Mouse (Mus musculus): Measurements from ENCODE around the gene Tppp3.

Tppp3 gene

DNA sequence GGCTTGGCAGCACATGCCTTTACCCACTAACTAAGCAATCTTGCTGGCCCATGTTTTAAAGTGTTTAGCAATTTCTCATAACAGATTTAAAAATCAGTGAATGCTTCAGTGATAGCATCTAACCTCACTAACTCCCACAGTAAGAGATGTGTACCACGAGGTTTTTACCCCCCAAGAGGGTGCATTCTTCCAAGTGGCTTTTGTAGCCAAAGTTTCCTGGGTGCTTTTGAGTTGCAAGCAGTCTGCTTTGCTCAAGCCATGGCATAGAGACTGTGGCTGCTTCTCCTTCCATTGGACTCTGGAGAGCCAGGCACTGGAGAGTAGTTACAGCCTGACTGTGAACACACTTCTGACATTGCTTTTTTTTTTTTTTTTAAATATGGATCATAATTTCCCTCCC lies 18.0 kb upstream of the Tppp3 start:
- in situ Hi-C loops (cut with MboI; ENCODE audit: unreplicated experiment in 2 of 2) = no loop called here

GRCm38 (mm10) chr8:105488082-105488481 lies 16.8 kb upstream of the Tppp3 start:
- in situ Hi-C loops (cut with MboI; ENCODE audit: unreplicated experiment in 2 of 2) = no loop called here

GRCm38 (mm10) chr8:105484392-105484791 lies 13.1 kb upstream of the Tppp3 start:
- in situ Hi-C loops (cut with MboI; ENCODE audit: unreplicated experiment in 2 of 2) = no loop called here

DNA sequence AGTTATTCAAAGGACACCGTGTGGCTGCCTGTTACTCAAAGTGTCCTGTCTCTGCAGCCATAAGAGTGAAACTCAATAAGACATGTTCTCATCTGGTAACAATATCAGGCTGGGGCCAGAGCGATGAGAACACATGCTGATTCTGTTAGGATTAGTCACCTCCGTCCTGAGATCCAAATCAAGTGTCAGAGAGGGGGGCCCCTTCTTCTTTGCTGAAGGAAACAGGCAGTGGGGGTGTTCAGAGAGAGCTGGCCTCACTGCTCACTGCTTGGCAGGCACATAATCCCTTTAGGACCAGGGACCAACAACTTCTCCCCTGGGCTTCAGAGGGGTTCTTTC lies 12.7 kb upstream of the Tppp3 start:
- in situ Hi-C loops (cut with MboI; ENCODE audit: unreplicated experiment in 2 of 2) = no loop called here

DNA sequence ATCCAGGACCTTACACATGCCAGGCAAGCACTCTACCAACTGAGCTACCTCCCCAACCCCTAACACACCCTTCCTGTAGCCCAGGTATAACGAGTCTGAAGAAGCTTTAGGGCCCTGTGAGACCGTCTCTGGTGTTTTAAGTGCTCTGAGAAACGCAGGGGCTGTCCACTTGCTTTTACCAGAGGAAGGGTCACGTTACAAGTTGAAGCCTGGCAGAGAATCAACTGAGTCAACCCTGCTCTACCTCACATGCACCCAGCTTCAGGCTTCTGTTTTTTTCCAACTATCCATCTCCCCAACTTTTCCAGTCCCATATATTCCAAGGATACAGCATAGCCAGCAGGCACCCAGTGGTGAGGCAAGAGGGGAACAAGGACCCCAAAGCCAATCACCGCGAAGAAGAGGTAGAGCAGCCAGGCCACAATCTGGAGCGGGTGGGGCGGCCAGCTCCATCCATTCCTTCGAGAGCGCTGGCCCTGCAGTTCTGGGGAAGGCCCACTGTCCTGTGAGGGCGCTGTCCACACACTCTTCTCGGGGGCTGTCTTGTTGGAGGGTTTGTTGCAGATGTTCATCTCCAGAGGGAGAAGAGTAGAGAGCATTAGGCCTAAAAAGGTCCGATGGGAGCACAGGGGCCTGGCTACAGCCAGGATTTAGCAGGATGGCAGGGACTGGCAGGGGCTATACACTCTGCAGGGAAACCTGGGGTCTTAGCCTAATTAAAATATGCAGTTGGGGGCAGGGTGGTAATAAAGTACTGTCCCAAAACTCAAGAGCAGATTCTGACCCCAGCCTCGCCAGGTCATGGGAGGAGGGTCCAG lies 12.1 kb upstream of the Tppp3 start:
- in situ Hi-C loops (cut with MboI; ENCODE audit: unreplicated experiment in 2 of 2) = no loop called here

DNA sequence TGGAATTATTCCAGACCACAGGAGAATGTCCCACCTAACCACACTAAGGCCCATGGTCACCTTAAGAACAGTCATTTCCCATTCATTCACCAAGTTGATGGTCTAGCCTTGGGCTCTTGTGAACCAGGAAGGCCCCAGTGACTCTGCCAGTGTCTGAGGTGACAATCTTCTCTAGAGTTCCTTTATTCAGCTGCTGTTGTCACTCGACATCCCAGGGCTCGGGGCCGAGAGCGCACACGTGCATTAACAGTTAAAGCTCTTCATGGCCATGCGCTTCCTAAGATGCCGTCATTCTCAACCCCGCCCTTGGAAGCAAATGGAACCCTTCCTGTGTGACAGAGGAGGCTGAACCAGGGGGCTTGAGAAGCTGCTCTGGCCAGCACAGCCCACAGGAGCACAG lies 10.8 kb upstream of the Tppp3 start:
- in situ Hi-C loops (cut with MboI; ENCODE audit: unreplicated experiment in 2 of 2) = no loop called here

DNA sequence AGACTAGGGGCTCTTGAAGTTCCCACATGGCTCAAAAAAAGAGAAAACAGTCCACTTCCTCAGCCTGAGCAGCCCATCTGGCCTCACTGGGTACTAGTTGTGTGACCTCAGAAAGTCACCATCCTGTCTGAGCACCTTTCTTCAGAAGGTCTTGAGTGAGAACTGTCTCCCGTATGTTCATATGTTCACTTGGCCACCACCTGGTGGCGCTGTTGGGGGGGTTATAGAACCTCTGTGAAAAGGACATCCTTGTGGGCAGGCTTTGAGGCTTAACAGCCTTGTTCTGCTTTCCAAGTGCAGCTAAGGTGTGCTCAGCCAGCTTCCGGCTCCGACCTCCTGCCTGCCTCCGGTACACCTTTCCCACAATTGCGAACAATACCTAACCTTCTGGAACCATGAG lies 10.1 kb upstream of the Tppp3 start:
- in situ Hi-C loops (cut with MboI; ENCODE audit: unreplicated experiment in 2 of 2) = no loop called here

DNA sequence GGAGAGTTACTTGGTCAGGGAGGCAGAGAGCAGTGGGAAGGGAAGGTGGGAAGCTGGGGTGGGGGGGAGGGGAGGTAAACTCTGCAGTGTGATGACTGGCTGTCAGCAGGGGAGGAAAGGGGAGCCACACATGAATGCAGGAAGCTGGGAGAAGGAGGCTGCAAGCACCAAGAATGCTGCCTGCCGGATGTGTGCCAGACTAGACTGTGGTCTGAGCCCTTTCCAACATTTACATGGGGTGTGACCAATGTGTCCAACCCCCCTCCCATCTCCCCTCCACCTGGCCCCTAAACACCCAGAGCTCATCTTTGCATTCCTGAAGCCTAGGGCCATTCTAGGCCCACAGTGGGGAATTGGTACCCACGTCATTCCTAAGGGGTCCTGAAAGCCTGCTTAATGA lies 9.7 kb upstream of the Tppp3 start:
- in situ Hi-C loops (cut with MboI; ENCODE audit: unreplicated experiment in 2 of 2) = no loop called here

DNA sequence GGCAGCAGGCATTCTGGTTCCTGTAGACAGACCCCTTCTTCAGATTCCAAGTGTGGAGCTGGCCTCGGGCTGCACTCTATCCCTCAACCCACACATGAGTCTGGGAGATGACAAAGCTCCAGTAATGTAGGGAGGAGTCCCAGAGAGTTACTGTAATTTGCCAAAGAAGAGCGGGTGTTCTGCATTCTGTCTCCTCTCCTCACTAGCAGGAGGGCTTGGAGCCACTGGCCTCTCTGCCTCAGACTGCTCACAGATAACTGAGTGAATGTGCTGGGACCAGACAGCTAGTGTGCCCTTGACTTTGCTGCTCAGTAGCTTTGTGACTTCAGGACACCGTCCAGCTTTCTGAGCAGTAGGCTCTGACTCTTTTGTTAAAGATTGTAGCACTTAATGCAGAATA lies 6.5 kb upstream of the Tppp3 start:
- in situ Hi-C loops (cut with MboI; ENCODE audit: unreplicated experiment in 2 of 2) = no loop called here

- in situ Hi-C loops (cut with MboI; ENCODE audit: unreplicated experiment in 2 of 2) = no loop called here
These were observed 5.5 kb upstream of the Tppp3 start for GRCm38 (mm10) chr8:105476628-105477413.

GRCm38 (mm10) chr8:105476161-105476560 lies 4.8 kb upstream of the Tppp3 start:
- in situ Hi-C loops (cut with MboI; ENCODE audit: unreplicated experiment in 2 of 2) = no loop called here

DNA sequence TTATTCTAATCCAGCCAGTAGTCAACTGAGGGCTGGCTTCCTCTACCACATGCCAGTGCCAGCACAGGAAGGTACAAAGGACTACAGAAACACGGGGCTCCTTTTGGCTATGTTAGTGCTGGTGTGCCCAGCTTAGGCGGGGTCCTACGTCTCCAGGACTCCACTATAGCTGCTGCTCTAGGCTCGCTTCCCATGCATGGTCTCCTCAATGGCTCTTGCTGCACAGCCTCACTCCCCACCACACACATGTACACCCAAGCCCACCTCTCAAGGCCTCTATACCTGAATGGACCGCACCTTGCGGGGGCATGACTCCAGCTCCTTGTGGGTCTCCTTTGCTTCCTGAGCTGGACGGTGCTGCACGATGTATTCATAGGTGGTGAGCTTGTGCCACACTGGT lies 4.4 kb upstream of the Tppp3 start:
- in situ Hi-C loops (cut with MboI; ENCODE audit: unreplicated experiment in 2 of 2) = no loop called here

- in situ Hi-C loops (cut with MboI; ENCODE audit: unreplicated experiment in 2 of 2) = no loop called here
These were observed 3.9 kb upstream of the Tppp3 start for GRCm38 (mm10) chr8:105475254-105475653.

GRCm38 (mm10) chr8:105474680-105475079 lies 3.4 kb upstream of the Tppp3 start:
- in situ Hi-C loops (cut with MboI; ENCODE audit: unreplicated experiment in 2 of 2) = loop anchor here (5.0 kb wide), 1 partner anchor 37 kb away; no protein-coding TSS in a partner anchor

GRCm38 (mm10) chr8:105473816-105474606 lies 2.7 kb upstream of the Tppp3 start:
- in situ Hi-C loops (cut with MboI; ENCODE audit: unreplicated experiment in 2 of 2) = loop anchor here (5.0 kb wide), 1 partner anchor 37 kb away; no protein-coding TSS in a partner anchor

- in situ Hi-C loops (cut with MboI; ENCODE audit: unreplicated experiment in 2 of 2) = loop anchor here (5.0 kb wide), 1 partner anchor 36 kb away; no protein-coding TSS in a partner anchor
These were observed 1.7 kb upstream of the Tppp3 start for GRCm38 (mm10) chr8:105472983-105473382.

- in situ Hi-C loops (cut with MboI; ENCODE audit: unreplicated experiment in 2 of 2) = loop anchor here (5.0 kb wide), 1 partner anchor 35 kb away; no protein-coding TSS in a partner anchor
These were observed 1.1 kb upstream of the Tppp3 start for GRCm38 (mm10) chr8:105472414-105472932.

DNA sequence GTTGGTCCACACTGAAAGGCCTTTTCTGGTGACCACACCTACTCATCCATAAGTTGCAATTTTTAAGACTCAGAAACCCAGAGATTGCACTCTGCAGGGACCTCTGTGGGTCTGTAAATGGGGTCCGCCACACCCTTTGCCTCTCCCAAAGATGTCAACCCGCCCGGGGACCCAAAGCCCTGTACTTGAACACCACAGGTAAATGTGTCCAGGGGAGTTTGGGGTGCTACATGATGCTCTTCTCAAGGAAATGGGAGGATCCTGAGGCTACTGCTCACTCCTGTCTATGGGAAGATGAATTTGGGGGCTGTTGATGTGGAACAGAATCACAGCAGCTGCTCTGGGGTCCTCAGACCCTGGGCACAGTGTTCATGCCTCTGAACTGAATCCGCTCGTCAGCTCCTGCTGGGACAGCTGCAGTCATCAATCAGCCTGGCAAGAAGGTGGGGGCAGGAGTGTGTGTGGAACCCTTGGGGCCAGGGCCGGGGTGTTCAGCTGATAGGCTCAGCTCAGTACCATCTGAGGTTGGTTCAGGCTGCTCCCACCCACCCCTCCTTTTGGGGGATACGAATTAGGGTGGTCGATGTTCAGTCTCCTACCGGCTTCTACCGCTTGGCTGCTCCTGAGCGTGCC lies 529 bp downstream of the Tppp3 start:
- in situ Hi-C loops (cut with MboI; ENCODE audit: unreplicated experiment in 2 of 2) = loop anchor here (5.0 kb wide), 1 partner anchor 33 kb away; no protein-coding TSS in a partner anchor

- in situ Hi-C loops (cut with MboI; ENCODE audit: unreplicated experiment in 2 of 2) = loop anchor here (5.0 kb wide), 1 partner anchor 33 kb away; no protein-coding TSS in a partner anchor
These were observed 1.1 kb downstream of the Tppp3 start for GRCm38 (mm10) chr8:105470262-105470661.

DNA sequence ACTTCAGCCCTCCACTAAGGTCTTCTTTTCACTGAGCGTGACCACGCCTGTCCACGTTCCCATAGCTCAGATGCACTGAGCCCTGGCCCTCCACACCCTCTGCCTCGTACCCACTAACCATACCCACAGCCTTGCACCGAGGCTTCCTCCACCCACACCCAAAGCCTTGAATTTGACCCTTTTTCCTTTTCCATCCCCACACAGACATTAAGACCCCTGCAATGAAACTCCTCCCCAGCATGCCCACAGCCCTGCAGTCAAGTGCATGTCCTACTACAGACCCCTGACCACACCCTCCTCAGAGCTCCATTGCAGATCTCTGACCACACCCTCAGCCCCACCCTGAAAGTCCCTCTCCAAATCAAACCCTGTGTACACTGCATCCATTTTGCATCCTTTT lies 1.5 kb downstream of the Tppp3 start:
- in situ Hi-C loops (cut with MboI; ENCODE audit: unreplicated experiment in 2 of 2) = loop anchor here (5.0 kb wide), 1 partner anchor 33 kb away; no protein-coding TSS in a partner anchor

Data from v-Abl transformed pro-B cells (cell line).